Mouse (Mus musculus) CD4-positive, CD25-positive, alpha-beta regulatory T cell, adult 2 months (primary cell): ENCODE results near the gene Psma6.
"Not testable (repeated sequence)": the region's sequence is repeated elsewhere in the genome, so short reads cannot be mapped to it uniquely, and the experiment has no call there.

ENCODE experiments used
- DNase-seq: peaks from one replicate; pipeline ENCODE4 v3.0.0-alpha.2; 2012; ENCODE audit warnings: low read depth, low spot score

Psma6 gene

DNA sequence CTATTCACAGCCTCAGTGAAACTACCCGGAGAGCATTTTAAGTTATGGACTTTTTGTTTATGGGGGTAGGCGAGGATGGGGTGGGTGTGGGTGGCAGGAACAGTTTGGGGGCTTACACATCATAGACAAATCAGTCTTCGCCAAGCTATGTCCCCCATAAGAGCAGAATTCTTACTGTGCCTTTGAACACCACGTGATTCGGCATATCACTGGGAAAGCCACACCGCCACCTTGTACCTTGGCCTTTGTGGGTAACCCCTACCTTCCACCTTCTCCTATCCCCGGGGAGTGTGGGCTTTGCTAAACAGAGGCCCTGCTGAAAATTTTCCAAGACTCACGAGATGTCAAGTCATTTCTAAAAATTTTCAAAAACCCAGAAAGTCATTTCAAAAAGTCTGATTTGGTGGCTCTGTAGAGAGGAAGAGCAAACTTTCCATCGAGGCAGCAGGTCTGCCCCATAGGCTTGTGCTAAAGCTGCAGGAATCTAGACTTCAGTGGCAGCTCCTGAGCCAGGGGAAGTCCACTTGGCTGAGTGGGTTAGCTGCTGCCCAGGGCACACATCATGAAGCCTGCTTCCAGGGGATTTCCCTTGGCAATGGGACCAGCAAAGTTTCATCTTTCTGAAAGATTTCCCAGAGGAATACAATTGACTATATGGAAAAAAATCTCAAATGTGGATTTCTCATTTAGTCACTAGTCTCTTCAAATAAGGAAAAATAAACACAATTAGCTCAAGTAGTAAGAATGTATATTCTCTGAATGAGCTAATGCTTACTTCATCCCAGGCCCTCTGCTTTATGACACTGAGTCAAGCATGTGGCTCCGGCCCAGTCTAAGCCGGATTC is 8.9 kb downstream of the Psma6 start:
- peak; percentile 48 for DNase-seq

DNA sequence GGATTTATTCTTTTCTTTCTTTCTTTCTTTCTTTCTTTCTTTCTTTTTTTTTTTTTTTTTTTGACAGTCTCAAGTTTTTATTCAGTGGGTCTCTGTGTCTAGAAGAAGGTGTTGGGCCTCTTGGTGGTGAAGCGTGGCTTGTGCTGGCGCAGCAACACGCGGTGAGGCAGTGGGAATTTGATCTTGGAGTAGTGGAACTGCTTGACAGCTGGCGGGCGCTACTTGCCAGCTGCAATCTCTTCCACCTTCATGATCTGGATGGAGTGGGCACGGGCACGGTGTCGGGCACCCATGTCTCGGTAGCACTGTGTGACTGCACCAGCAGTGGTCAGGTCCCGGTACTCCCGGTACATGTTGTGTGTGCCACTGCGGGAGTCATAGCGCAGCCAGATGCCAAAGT is 11.6 kb downstream of the Psma6 start:
- DNase-seq = not testable (repeated sequence)

DNA sequence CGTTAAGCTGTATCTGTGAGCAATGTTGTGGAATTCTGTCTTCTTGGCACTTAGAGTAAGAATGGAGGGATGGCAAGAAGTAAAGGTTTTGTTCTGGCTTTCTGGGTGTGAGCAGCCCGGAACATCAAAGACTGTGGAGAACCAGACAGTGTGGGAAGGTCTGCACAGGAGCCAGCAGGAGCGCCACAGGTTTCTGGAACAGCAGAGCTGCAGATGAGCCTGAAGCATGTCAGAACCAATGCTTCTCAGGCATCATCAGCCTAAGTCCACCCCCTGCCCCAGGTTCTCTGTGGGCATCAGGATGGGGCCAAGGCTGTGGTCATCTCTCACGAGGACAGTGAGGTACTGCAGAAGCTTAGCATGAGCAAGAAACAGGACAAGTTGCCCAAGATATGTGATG is 12.5 kb downstream of the Psma6 start:
- DNase-seq = no peak

DNA sequence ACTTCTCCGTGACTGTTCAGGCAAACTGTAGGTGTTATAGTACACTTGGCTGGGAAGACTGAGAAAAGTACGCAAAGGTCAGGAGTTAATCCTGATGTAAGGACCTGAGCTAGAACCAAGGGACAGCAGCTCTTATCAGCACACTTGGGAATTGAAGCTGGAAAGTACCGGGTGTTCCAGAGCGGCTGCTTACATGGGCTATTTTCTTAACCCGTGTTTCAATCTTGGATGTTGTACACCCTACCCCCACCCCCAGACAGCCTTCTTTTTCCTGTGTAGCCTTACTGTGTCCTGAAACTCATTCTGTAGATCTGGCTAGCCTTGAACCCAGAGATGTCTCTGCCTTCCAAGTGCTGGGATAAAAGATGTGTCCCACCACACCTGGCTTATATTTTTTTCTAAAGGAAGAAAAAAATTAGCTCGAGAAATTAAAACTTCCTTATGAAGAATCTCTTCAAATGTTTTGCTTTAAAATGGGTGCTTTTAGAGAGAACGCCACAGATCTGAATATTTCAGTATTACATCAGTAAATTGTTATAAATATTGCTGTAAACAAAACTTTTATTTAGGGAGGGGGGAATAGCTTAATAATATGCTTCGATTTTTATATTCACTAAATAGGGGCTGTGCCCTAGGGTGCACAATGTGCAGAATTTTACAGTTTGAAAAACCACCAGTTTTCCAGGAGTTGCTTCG is 13.7 kb downstream of the Psma6 start:
- no peak for DNase-seq

DNA sequence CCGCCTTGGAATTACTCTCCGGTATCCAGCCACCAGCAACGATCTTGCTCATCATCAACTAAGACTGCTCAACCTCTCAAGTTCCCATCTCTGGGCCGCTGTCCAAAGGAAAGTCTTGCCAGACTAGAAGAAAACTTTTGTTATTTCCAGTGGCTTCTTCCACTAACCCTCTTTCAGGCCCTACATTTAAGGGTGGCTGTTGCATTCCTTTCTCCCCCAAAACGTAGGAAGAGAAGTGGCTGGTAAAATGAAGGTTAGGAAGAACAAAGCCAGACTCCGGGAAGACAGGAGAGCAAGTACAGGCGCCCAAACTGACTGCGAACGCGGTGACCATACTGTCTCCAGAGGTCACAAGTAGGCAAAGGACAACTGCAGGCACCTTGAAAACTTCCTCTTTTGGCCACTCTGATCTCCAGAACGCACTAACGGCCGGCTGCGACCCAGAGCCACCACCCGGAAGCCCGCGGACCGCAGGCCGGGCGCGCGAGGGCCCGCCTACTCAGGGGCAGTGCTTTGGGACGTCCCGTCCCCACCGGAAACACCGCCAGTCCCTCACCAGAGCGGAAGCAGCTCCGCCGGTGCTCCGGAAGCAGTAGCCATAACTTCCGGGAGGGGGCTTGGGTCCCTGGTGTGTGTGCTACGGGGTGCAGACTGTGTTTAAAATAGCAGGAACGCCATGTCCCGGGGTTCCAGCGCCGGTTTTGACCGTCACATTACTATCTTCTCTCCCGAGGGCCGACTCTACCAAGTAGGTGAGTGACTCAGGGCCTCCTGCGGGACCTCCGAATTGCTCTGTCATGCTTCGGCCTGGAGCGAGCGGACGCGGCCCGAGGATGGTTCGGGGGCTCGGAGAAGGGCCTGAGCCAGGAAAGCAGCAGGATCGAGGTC is 14.5 kb downstream of the Psma6 start:
- peak; percentile 94 for DNase-seq

DNA sequence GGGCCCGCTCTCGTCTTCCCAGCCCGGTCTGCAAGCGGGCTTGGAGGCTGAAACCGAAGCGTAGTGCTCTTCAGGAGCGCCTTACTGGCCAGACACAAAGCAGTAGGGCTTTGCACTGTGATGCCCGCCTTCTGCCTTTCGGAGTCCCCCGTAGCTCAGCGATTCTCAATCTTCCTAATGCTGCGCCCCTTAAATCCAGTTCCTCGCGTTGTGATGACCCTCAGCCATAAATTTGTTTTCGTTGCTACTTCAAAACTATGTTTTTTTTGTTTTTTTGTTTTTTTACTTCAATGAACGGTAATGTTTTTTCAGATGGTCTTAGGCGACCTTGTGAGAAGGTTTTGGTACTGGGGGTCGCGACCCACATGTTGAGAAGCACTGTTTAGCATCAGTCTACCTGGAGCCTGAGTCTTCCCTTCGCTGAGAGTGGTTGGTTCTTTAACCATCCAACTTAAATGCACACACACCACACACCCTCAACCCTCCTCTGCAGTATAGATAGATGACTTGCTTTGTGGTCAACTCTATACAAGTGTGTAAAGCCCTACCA is 15.2 kb downstream of the Psma6 start:
- DNase-seq = no peak

DNA sequence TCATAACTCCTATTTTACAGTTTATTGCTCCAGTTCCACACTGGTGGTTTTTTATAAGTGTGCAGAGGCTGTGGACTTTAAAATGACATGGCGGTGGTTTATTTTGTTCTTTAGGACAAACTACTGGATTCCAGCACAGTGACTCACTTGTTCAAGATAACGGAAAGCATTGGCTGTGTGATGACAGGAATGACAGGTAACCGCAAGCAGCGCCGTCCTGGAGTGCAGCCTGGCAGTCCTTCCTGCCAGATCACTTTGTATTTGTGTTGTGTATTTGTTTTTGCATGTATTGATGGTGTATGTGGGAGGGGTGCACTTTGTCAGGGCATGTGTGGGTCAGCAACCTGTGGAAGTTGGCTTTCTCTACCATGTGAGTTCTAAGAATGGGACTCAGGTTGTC is 23.9 kb downstream of the Psma6 start:
- DNase-seq = no peak

DNA sequence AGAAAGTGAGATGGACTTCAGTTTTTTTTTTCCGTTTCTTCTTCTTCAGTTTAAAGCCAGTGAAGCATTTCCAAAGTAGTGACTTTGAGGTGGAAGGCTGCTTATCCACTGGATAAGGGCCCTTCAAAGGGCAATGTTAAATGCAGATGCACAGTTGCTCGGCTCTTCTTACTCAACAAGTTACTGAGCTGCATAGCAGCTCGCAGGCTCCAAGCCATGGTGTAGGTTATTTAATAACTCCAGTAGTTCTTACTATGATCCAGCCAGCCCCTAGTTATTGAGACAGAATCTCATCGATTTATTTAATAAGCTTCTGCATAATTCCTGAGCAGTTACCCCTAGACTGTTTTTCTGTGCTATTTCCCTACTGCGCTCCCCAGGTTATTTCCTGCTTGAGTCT is 31.2 kb downstream of the Psma6 start:
- no peak for DNase-seq

DNA sequence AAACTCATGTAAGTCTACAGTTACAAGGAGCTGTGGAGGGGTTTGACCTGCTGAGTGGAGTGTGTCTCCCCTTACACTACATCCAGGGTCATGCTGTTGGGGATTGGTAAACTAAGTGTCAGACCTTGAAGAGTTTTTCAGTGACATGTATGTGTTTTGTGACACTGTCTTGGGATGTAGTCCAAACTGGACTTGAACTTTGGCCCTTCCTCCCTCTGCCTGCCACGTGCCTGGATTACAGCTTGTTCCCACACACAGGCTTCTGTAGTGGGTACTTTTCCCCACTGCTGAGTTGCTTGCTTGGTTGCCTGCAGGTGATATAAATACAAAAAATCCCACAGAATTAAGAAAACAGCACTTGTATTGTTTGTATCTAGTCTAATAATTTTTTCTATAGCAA is 31.7 kb downstream of the Psma6 start:
- no peak for DNase-seq

DNA sequence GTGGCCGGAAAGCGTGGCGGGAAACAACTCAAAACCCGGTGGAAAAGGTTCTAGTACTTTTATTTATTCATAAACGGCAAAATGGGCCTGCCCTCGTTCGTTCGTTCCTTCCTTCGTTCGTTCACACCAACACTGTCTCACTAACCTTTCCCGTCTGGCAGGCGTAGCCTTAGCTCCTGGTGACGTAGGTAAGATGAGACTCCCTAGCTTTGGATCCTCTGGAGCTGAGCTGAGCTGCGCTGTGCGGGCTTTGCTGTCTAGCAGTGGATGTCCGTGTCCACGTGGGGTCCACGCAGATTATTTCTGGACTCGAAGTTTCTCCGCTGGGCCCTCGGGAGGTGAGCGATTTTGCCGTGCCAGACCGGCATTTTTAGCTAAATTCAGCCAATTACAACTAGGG is 36.2 kb downstream of the Psma6 start:
- no peak for DNase-seq

DNA sequence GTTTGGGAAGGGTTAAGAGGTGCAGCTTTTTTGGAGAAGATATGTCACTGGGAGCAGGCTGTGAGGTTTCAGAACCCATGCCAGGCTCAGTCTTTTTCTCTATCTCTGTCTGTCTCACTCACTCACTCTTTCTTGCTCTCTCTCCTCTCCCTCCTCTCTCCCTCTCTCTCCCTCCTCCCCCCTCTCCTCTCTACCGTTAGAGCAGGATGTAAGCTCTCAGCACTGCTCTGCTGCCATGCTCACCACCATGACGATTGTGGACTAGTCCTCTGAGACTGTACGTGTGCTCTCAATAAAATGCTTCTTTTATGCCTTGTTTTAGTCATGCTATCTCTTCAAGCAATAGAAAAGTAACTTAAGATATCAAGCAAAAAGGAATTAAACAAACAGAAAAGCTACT is 38.0 kb downstream of the Psma6 start:
- no peak for DNase-seq

DNA sequence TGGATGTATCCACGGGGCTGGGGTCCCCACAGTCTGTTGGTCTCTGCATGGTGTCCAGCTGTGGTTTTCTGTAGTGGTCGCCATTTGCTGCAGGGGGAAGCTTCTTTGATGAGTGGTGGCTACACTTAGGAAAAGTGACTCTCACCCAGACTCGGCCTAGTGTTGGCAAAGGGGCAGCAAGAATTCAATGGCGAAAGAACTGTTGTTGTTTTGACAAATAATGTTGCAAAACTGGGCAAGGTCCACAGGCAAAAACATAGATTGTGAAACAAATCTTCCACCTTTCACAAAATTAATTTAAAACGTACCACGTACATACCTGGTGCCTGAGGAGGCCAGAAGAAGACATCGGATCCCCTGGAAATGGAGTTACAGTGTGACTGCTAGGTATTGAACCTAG is 42.3 kb downstream of the Psma6 start:
- DNase-seq = no peak

DNA sequence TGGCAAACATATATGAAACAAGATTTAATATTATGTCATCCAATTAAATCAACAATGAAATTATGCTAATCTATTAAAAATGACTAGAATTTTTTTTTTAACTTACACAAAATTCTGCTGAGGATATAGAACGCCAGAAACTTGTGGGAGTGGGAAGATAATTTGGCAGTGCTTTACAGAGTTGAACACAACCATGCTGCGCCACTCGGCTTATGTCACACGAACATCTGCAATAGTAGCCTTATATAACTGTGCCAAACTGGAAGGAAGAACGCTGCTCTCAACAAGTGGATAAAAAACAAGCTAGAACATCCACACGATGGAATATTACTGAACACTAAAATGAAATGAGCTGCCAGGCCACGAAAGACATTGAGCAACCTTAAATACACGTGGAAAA is 45.2 kb downstream of the Psma6 start:
- DNase-seq = no peak

DNA sequence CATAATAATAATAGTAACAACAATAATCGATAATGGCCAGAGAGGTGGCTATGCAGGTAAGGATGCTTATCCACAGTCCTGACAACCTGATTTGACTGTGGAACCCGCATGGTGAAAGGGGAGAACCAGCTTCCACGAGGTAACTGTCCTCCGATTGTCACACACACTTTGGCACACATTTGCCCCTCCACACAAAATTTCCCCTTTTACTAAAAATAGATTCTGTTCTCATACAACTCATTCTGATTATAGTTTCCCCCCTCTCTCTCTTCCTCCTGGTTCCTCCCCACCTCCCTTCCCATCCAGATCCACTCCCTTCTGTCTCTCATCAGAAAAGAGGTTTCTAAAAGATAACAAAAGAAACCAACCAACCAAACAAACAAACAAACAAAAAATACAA is 45.9 kb downstream of the Psma6 start:
- no peak for DNase-seq

DNA sequence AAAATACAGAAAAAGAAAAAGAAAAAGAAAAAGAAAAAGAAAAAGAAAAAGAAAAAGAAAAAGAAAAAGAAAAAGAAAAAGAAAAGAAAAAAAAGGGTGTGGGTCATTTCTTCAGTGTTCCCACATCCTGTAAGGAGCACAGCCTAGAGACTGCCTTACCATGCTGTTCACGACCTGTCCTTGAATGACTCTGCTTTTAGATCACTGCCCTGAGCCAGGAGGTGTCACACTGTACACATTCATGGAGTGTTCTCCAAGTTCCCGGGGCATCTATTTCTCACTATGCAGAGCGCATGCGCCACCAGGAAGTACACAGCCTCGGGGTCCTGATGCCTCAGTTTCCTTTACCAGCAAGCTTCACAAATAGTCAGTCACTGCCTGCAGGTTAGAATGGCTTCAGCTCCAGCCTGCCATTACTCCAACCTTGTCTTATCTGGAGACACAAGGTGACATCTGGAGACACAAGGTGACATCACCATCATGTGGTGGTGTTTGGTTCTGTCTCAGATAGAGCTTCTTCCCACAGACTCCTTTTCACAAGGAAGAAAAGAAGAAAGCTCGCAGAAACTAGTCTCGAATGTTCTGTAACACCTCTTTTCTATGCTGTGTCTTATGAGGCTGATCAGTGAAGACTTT is 48.4 kb downstream of the Psma6 start:
- DNase-seq = no peak

DNA sequence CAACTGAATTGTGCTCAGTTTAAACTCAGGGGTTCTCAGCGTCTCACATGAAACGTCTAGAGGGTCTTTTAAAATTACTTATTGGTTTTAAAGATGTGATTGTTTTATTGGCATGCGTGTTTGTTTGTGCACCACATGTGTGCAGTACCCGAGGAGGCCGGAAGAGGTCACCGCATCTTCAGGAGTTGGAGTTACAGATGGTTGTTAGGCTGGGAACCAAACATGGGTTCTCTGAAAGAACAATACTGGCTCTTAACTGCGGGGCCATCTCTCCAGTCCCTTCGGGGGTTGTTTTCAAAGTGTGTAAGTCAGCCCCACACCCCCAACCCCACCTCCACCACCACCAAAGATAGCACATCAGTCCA is 48.9 kb downstream of the Psma6 start:
- no peak for DNase-seq

DNA sequence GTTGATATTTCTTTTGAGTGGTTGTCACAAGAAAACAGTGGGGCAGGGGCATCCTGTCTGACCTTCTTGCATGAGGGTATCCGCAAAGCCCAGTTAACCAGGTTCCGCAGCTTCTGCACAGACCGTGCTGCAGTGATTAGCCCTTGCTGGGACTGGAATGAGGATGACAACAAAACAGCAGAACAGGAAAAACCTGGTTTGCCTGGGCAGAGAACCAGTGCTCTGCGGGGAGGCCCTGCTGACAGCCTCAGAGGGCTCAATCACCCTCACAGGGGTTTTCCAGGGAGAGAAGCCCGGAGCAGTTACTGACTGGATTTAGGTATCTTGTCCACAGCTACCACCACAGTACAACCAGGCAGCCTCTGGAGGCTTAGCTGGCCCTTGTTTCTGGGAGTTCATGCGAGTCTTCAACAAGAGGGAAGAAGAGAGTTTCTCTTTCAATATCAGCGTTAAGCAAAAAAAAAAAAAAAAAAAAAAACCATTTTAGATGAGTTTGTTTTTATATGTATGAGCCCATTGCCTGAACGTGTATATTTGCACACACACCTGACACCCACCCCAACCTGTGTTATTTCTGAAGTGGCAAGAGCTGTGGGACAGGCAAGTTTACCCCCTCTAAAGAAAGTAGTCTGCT is 49.9 kb downstream of the Psma6 start:
- peak; percentile 46 for DNase-seq

DNA sequence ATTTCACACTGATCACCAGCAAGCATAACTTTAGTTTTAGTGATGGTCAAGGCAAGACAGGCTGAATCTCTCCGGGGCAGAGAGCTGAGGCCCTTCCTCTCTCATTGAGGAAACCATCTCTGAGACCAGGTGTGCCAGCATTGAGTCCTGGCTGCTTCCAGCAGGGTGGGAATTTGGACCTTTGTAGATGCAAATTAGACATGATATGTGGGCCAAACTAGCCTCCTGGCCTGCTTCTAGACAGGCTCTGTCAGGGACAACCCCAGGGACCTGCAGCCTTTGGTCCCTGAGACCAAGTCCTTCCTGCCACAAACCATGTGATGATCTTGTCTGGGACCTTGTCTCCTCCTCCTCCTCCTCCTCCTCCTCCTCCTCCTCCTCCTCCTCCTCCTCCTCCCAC is 51.1 kb downstream of the Psma6 start:
- no peak for DNase-seq

DNA sequence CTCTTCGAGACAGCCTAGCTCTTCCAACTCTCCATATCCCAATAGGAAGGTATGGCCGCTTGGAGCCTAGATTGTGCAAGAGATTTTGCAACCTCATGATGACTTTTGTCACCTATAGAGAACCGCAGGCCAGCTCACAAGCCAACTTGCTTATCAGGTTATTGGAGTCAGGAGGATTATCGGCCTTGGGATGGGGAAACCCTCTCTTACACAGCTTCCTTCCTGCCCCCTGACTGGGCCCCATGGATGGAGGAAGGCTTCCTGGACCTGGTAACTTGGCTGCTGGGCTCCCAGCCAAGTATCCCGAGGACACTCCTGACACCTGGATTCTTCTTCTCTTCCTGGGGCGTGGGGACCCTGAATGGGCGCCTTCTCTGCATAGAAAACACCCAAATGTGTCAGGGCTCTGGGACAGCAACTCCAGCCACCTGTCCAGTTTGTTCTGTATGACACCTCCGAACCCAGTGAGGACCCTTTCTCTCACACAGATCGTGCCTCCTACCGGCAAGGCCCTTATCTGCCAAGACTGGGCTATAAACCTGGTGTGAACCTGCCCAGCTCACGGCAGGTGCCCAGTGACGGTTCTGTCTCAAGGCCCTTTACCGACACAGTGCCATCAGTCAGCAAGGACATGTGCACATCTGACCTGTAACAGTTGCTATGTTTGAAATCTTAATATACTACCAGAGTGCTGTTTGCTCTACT is 53.3 kb downstream of the Psma6 start:
- no peak for DNase-seq

DNA sequence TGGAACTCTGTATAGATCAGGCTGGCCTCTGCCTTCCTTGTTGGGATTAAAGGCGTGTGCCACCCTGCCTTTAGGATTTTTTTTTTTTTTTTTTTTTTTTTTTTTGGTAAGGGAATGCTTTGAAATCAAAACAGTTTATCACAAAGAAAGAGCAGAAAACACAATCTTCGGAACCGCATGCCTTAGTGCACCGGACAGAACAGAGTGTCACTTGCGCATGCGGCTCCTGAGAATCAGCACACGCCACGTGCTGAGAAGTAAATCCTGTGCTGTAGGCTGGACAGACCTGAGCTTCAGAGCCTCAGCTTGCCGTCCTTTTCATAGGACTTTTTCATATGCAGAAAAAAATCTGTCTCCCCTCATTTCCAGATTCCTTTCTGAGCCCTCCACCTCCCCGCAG is 54.0 kb downstream of the Psma6 start:
- DNase-seq = no peak
